Mouse (Mus musculus) lung, postnatal 0 days (tissue): ENCODE data around the gene Pip4k2a. TPM values are rescaled to one million over a fixed set of nuclear protein-coding genes. Genes with fewer than 3 reads are reported as not detected.

Experiments used
- ATAC-seq: fragments of 200-750 bp; cut with Nextera tagmentation; 2 replicates; pipeline ENCODE4 v1.8.0; 2017; ENCODE audit warnings: moderate library complexity
- DNase-seq: peaks from one replicate; pipeline ENCODE4 v3.0.0-alpha.2; 2016; ENCODE audit warnings: low spot score
- H3K27ac ChIP-seq: fragments of 300-500 bp; sonication (generic); 2 replicates; pipeline ENCODE4 v1.5.1; 2014; ENCODE audit warnings: antibody characterized with exemption, mild to moderate bottlenecking, low read length, mixed read lengths
- H3K27me3 ChIP-seq: fragments of 300-500 bp; sonication (generic); replicated peaks from 2 replicates; pipeline ENCODE4 v1.6.1; 2014; ENCODE audit warnings: low read length, mixed read lengths; ENCODE audit not compliant: insufficient read depth
- H3K36me3 ChIP-seq: fragments of 300-500 bp; sonication (generic); 2 replicates; pipeline ENCODE4 v1.6.1; 2014; ENCODE audit warnings: low read length, mixed read lengths; ENCODE audit not compliant: insufficient read depth
- H3K4me1 ChIP-seq: fragments of 300-500 bp; sonication (generic); 2 replicates; pipeline ENCODE4 v1.6.1; 2014; ENCODE audit warnings: antibody characterized with exemption, low read depth, low read length, mixed read lengths; ENCODE audit not compliant: insufficient read depth
- H3K4me2 ChIP-seq: fragments of 300-500 bp; sonication (generic); replicated peaks from 2 replicates; pipeline ENCODE4 v1.6.1; 2014; ENCODE audit warnings: low read depth, mild to moderate bottlenecking, low read length, moderate library complexity, mixed read lengths
- H3K4me3 ChIP-seq: fragments of 300-500 bp; sonication (generic); 2 replicates; pipeline ENCODE4 v1.5.1; 2014; ENCODE audit warnings: low read depth, low read length
- H3K9ac ChIP-seq: fragments of 300-500 bp; sonication (generic); replicated peaks from 2 replicates; pipeline ENCODE4 v1.6.1; 2014; ENCODE audit warnings: low read depth, mild to moderate bottlenecking
- H3K9me3 ChIP-seq: fragments of 300-500 bp; sonication (generic); 2 replicates; pipeline ENCODE4 v1.6.1; 2016; ENCODE audit warnings: low read length, mixed read lengths
- CTCF ChIP-seq: IDR thresholded peaks from 2 replicates; pipeline ENCODE4 v1.5.1; 2016; ENCODE audit warnings: antibody characterized with exemption, mild to moderate bottlenecking
- EP300 ChIP-seq: IDR thresholded peaks from 2 replicates; pipeline ENCODE4 v1.6.1; 2016; ENCODE audit warnings: antibody characterized with exemption, mild to moderate bottlenecking, control low read depth
- WGBS: fragments of 180-500 bp; shearing (Covaris S2); extraction: QIAGEN DNeasy Blood & Tissue Kit; methylation state at CpG from one replicate; pipeline ENCODE4 v1.1.7; 2014; 5-methylcytosine and 5-hydroxymethylcytosine counted together
- polyA plus RNA-seq: library from polyadenylated mRNA; unstranded; fragments of >200 nt; fragmentation: Nextera tagmentation; extraction: Ambion mirVana; gene quantifications from 2 replicates; pipeline ENCODE4 v1.2.1, GENCODE M21; 2015

Gene Pip4k2a
- polyA plus RNA-seq, 1 experiment from 2014 or later: 5.0 TPM

- ATAC-seq: no peak
These were observed 76.3 kb downstream of the Pip4k2a start for GRCm38 (mm10) chr2:18921570-18922180.

GRCm38 (mm10) chr2:18920461-18920877, 77.5 kb downstream of the Pip4k2a start:
- Histone ChIP-seq H3K36me3 (no peaks in the 10 kb centered on the region), H3K4me3 (no peak overlapping the region), H3K4me1 (no peaks in the 10 kb centered on the region), H3K27ac (no peak overlapping the region), H3K9me3 (no peaks in the 10 kb centered on the region), H3K9ac (no peak overlapping the region), H3K27me3 (no peaks in the 10 kb centered on the region), H3K4me2 (no peak overlapping the region)
- 40% methylated on average over 2 of the region's 2 CpGs for WGBS
- no peak for DNase-seq
- TF ChIP-seq EP300 (no peak), CTCF (no peak)
- no peak for ATAC-seq

More at GRCm38 (mm10) chr2:18921570-18922180, 76.3 kb downstream of the Pip4k2a start:
- Histone ChIP-seq H3K9me3 (no peaks in the 10 kb centered on the region), H3K4me2 (no peak overlapping the region), H3K4me1 (no peaks in the 10 kb centered on the region), H3K27me3 (no peaks in the 10 kb centered on the region), H3K36me3 (no peaks in the 10 kb centered on the region), H3K4me3 (no peak overlapping the region), H3K9ac (no peak overlapping the region), H3K27ac (no peak overlapping the region)
- no peak for DNase-seq
- WGBS: 48% methylated on average over 1 of the region's 1 CpGs
- TF ChIP-seq CTCF: no peak
- no peak for TF ChIP-seq EP300

- no peak overlapping the region for H3K4me3 ChIP-seq
- ATAC-seq (no peak), DNase-seq (no peak)
- H3K4me2 ChIP-seq: no peak overlapping the region
- no peak overlapping the region for H3K27ac ChIP-seq
- no peaks in the 10 kb centered on the region for H3K36me3 ChIP-seq
- TF ChIP-seq CTCF (no peak), EP300 (no peak)
- H3K27me3 ChIP-seq: no peaks in the 10 kb centered on the region
- H3K9me3 ChIP-seq: no peaks in the 10 kb centered on the region
- H3K4me1 ChIP-seq: no peaks in the 10 kb centered on the region
- WGBS: 53% methylated on average over 5 of the region's 5 CpGs
- no peak overlapping the region for H3K9ac ChIP-seq
These were observed 78.0 kb downstream of the Pip4k2a start for GRCm38 (mm10) chr2:18919797-18920354.

- DNase-seq (no peak), ATAC-seq (no peak)
- Histone ChIP-seq H3K36me3 (no peaks in the 10 kb centered on the region), H3K27ac (no peak overlapping the region), H3K4me2 (no peak overlapping the region), H3K9me3 (no peaks in the 10 kb centered on the region), H3K27me3 (no peaks in the 10 kb centered on the region), H3K4me3 (no peak overlapping the region), H3K9ac (no peak overlapping the region), H3K4me1 (no peaks in the 10 kb centered on the region)
- WGBS: 93% methylated on average over 2 of the region's 2 CpGs
- TF ChIP-seq EP300 (no peak), CTCF (no peak)
These were observed 80.1 kb downstream of the Pip4k2a start for GRCm38 (mm10) chr2:18917838-18918237.

GRCm38 (mm10) chr2:18917380-18917750, 80.6 kb downstream of the Pip4k2a start:
- Histone ChIP-seq H3K9me3 (no peaks in the 10 kb centered on the region), H3K4me3 (no peak overlapping the region), H3K27ac (no peak overlapping the region), H3K4me2 (no peak overlapping the region), H3K4me1 (no peaks in the 10 kb centered on the region), H3K36me3 (no peaks in the 10 kb centered on the region), H3K27me3 (no peaks in the 10 kb centered on the region), H3K9ac (no peak overlapping the region)
- 89% methylated on average over 1 of the region's 1 CpGs for WGBS
- TF ChIP-seq CTCF (no peak), EP300 (no peak)
- DNase-seq (no peak), ATAC-seq (no peak)

- Histone ChIP-seq H3K27me3 (no peaks in the 10 kb centered on the region), H3K4me3 (no peak overlapping the region), H3K27ac (no peak overlapping the region), H3K4me1 (no peaks in the 10 kb centered on the region), H3K36me3 (no peaks in the 10 kb centered on the region), H3K9me3 (no peaks in the 10 kb centered on the region), H3K4me2 (no peak overlapping the region), H3K9ac (no peak overlapping the region)
- no peak for ATAC-seq
- DNase-seq: no peak
- TF ChIP-seq CTCF: no peak
- no peak for TF ChIP-seq EP300
- 78% methylated on average over 14 of the region's 14 CpGs for WGBS
These were observed 81.1 kb downstream of the Pip4k2a start for GRCm38 (mm10) chr2:18916615-18917379.
